Mouse (Mus musculus): Measurements from ENCODE around the gene Gadd45b.
A peak's percentile ranks its signal among the peaks of the same experiment; 100 is the strongest.

The Gadd45b gene

DNA sequence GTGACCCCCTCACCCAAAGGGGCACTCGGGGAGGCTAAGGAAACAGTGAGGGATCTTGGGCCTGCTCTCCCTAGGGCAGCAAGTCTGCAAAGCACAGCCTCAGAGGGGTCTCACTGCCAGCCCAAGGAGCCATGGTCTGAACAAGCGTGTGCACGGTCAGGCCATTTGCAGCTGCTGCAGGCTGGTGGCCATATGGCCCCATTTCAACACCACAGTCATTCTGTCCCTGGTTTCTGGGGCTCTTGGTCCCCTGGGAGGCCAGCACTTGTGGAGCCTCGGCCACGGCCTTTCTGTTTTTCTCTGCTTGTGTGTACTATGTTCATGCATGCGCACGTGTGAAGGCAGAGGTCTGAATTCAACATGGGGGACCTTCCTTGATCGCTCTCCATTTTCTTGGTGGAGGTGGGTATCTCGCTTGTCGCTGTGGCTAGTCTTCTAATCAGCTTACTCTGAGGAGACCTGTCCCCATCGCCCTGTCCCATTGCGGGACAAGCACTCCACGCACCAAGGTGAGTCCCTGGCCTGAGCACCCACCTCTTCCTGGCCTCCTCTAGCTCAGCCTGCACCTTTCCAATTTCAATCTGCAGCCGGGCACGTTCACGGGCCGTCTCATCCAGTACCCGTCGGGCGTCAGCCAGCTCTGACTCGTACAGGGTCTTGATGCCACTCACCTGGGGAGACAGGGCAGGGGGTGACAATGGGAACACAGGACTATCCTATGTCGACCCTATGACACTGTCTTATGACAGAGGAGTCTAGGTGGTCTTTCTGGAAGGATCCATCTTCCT is 20.3 kb upstream of the Gadd45b start:
- no peak for DNase-seq (ENCODE audit: low spot score)

- no peak for DNase-seq (ENCODE audit: low spot score)
Measured at GRCm38 (mm10) chr10:80911354-80911753, 18.5 kb upstream of the Gadd45b start.

DNA sequence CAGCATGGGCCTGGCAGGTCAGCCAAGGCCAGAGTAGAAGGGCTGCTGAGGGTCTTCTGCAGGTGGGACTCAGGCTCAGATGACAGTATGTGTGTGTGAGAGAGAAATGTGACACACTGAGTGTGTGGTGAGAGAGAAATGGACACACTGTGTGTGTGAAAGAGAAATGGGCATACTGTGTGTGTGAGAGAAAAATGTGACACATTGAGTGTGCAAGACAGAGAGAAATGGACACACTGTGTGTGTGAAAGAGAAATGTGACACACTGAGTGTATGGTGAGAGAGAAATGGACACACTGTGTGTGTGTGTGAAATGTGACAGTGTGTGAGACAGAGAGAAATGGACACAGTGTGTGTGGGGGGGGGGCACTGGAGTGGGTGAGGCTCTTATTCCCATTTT is 18.0 kb upstream of the Gadd45b start:
- no peak for DNase-seq (ENCODE audit: low spot score)

- DNase-seq (ENCODE audit: low spot score), result no peak
Measured at GRCm38 (mm10) chr10:80913364-80914011, 16.4 kb upstream of the Gadd45b start.

- no peak for DNase-seq (ENCODE audit: low spot score)
Measured at GRCm38 (mm10) chr10:80914253-80914656, 15.6 kb upstream of the Gadd45b start.

GRCm38 (mm10) chr10:80915260-80915659 is 14.6 kb upstream of the Gadd45b start:
- DNase-seq (ENCODE audit: low spot score), result no peak

DNA sequence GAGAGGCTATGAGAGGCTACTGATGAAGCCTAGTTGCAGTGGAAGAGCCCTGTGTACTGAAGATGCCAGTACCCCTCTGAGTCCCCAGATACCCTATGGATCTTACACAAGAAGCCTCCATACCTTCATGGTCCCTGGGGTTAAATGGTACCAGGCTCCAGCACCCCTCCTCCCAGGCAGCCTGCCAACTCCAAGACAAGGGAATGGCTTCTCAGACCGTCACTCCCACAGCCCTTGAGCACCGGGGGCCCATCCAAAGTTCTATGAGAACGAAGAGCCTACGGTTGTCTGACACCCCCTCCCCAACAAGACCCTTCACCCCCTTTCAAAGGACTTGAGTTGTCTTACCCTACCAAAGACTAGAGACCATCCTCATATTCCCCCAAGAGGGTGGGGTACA is 14.1 kb upstream of the Gadd45b start:
- DNase-seq (ENCODE audit: low spot score), result no peak

GRCm38 (mm10) chr10:80917336-80917778 is 12.5 kb upstream of the Gadd45b start:
- DNase-seq (ENCODE audit: low spot score), result no peak

GRCm38 (mm10) chr10:80917779-80918434 is 12.0 kb upstream of the Gadd45b start, which contains the start of gene Lmnb2:
TSS of gene Lmnb2 (minus strand) at chr10:80918245.
- peak; percentile 56 for DNase-seq (ENCODE audit: low spot score)

GRCm38 (mm10) chr10:80921923-80922322 is 8.0 kb upstream of the Gadd45b start:
- no peak for DNase-seq (ENCODE audit: low spot score)

DNA sequence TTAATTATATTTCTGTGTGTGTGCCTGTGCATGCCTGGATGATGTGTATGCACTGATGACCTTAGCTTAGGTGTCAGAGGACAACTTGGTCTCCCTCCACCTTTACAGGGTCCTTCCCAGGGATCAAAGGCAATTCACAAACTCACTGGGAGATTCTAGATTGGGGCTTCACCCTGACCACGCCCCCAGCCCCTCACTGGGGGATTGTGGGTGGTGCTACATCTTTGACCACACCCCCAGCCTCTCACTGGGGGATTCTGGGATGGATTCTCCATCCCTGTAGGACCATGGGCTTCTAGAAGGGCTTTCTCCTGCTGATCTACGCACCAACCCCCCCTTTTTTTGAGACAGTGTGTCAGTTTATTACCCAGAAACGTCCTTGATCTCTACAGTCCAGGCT is 4.4 kb upstream of the Gadd45b start:
- DNase-seq (ENCODE audit: low spot score), result no peak

- peak; percentile 94 for DNase-seq (ENCODE audit: low spot score)
Measured at GRCm38 (mm10) chr10:80928586-80929298, 1.1 kb upstream of the Gadd45b start.

- DNase-seq (ENCODE audit: low spot score), result no peak
Measured at GRCm38 (mm10) chr10:80930361-80931152, 684 bp downstream of the Gadd45b start.

DNA sequence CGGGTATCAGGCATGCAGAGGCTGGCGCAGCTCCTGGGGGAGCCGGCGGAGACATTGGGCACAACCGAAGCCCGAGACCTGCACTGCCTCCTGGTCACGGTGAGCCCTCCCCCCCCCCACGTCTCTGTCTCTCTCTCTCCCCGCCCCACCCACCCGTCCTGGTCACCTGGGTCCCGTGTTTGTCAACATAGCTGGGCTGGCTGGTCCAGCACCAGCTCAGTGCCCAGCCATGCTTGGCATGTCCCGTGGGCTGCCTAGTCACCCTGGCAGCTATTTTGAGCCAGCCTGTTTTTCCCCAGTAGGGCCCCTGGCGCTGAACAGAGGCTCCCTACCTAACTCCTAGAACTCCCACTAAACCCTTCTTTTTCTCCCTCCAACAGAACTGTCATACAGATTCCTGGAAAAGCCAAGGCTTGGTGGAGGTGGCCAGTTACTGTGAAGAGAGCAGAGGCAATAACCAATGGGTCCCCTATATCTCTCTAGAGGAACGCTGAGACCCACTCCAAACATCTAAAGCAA is 1.3 kb downstream of the Gadd45b start:
- DNase-seq (ENCODE audit: low spot score), result no peak

DNA sequence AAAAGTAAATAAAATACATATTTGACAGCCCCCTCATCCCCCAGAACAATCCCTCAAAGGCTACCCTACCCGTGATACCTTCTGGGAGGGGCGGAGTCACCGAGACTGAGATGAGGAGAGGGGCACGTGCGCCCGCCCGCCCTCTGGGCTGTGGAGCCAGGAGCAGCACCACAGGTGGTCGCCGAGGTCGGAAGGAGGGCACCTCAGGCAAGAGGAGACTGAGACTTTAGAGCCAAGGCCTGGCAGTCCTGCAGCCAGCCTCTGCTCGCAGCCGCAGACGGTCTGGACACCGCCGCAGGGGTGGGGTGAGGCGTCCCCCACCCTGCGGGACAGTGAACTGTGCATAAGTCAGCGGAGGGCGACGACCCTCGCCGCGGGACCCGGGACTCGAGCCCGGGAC is 1.8 kb downstream of the Gadd45b start:
- DNase-seq (ENCODE audit: low spot score), result no peak

- no peak for DNase-seq (ENCODE audit: low spot score)
Measured at GRCm38 (mm10) chr10:80932206-80932605, 2.3 kb downstream of the Gadd45b start.

DNA sequence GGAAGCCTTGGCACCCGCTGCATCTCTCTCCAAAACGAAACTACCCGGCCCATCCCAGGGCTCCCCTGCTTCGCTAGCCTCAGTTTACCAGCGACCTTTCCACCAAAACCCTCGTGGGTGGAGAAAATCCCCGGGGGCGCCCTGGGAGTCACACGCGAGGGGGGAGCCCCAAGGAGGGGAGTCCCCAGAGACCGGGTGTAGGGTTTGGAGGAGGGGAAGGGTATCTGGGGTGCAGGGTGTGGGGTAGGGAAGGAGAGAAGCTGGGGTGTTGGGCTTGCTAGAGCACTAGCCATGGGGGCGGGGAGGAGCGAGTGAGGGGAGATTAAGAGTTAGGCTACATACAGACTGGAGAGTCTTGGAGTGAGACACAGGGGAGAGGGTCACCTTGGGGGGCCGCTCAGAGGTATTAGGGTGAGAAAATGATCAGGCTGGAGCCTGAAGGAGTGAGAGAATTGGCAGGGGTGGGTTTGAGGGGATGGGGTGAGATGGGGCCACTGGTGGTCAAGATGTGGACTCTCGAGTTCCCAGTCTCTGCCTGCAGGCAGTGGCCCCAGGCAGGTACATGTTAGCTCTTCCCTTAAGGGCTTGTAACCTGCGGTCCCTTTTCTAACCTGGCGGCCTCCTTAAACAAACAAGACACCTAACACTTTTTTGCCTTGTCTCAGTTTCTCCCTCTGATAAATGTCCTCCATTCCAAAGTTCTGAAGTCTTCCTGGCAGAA is 3.0 kb downstream of the Gadd45b start:
- DNase-seq (ENCODE audit: low spot score), result no peak

DNA sequence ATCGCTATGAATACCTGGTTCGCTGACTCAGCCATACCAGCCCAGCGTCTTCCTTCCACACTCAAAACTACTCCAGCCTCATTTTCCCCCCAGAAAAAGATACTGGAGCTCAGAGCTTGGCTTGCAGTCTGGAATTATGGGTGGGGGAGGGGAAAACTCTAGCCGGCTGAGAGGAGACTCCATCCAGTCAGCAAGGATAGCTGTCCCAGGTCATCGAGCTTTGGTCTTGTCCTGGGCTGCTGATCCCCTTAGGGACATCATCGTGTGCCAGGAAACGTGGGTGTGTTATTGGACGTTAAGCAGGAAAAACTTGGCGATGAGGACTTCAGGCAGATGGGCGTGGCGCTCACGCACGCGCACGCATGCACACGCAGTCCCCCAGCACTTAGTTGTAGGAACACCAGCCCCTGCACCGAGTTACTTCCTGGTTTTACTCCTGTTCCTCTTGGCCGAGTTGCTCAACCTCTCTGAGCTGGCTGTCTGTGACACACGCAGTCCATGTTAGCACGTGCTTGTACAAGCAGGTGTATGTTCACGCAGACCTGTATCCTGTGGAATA is 3.6 kb downstream of the Gadd45b start:
- peak; percentile 72 for DNase-seq (ENCODE audit: low spot score)

- no peak for DNase-seq (ENCODE audit: low spot score)
Measured at GRCm38 (mm10) chr10:80934136-80934985, 4.5 kb downstream of the Gadd45b start.

Measured in lung, postnatal 25 days (tissue).